Mouse (Mus musculus) MEL (cell line): ENCODE measurements around the gene 7530416G11Rik. TPM values are rescaled to one million over a fixed set of nuclear protein-coding genes. Genes with fewer than 3 reads are reported as not detected.

Experiments used
- DNase-seq: peaks from one replicate; pipeline ENCODE4 v3.0.0; 2011; ENCODE audit warnings: low read depth, low spot score
- H3K27ac ChIP-seq: 2 replicates; pipeline ENCODE4 v1.5.1; 2012; ENCODE audit warnings: low read depth, mild to moderate bottlenecking, control low read depth, low read length, moderate library complexity; ENCODE audit not compliant: control insufficient read depth
- H3K27me3 ChIP-seq, 2 experiments: fragments of 150-350 bp in 1 of 2; sonication (generic) in 1 of 2; 2 replicates each; pipeline ENCODE4 v1.6.1; 2012; ENCODE audit warnings: low read length in 2 of 2, mild to moderate bottlenecking in 2 of 2, improper control_type of control experiment in 1 of 2, moderate library complexity in 1 of 2; ENCODE audit not compliant: insufficient read depth in 2 of 2, control insufficient read depth in 1 of 2
- H3K36me3 ChIP-seq, 2 experiments: 2 replicates each; pipeline ENCODE4 v1.6.1; 2012 to 2014; ENCODE audit warnings: low read length in 2 of 2, improper control_type of control experiment in 1 of 2, inconsistent platforms in 1 of 2, mild to moderate bottlenecking in 1 of 2; ENCODE audit not compliant: insufficient read depth in 2 of 2, control insufficient read depth in 1 of 2
- H3K4me1 ChIP-seq, 2 experiments: fragments of 150-350 bp in 1 of 2; sonication (generic) in 1 of 2; 2 replicates each; pipeline ENCODE4 v1.6.1; 2012; ENCODE audit warnings: low read length in 2 of 2, improper control_type of control experiment in 1 of 2, mild to moderate bottlenecking in 1 of 2; ENCODE audit not compliant: insufficient read depth in 2 of 2, control insufficient read depth in 1 of 2
- H3K4me3 ChIP-seq, 2 experiments: fragments of 150-350 bp in 1 of 2; sonication (generic) in 1 of 2; 2 replicates each; pipeline ENCODE4 v1.5.1; 2012; ENCODE audit warnings: low read depth in 2 of 2, low read length in 2 of 2, mild to moderate bottlenecking in 2 of 2, moderate library complexity in 2 of 2, control low read depth in 1 of 2, improper control_type of control experiment in 1 of 2; ENCODE audit not compliant: control insufficient read depth in 1 of 2, insufficient read depth in 1 of 2
- H3K79me2 ChIP-seq: 2 replicates; pipeline ENCODE4 v1.6.1; 2012; ENCODE audit warnings: mild to moderate bottlenecking, low read length, moderate library complexity; ENCODE audit not compliant: control insufficient read depth, poor library complexity, insufficient read depth
- H3K9ac ChIP-seq: 2 replicates; pipeline ENCODE4 v1.6.1; 2012; ENCODE audit warnings: low read depth, mild to moderate bottlenecking, control low read depth, low read length, moderate library complexity; ENCODE audit not compliant: control insufficient read depth, poor library complexity, severe bottlenecking
- H3K9me3 ChIP-seq: fragments of 150-350 bp; sonication (generic); replicated peaks from 2 replicates; pipeline ENCODE4 v1.6.1; 2012; ENCODE audit warnings: mild to moderate bottlenecking, low read length, improper control_type of control experiment, moderate library complexity; ENCODE audit not compliant: insufficient read depth
- CHD1 ChIP-seq: IDR thresholded peaks from 2 replicates; pipeline ENCODE4 v1.6.1; 2012; ENCODE audit warnings: low read depth, mild to moderate bottlenecking, inconsistent platforms, low read length, improper control_type of control experiment
- CTCF ChIP-seq, 3 experiments: IDR thresholded peaks in 2 of 3; conservative IDR thresholded peaks in 1 of 3; 2 replicates each; pipeline ENCODE4 v1.5.1; 2011 to 2012; ENCODE audit warnings: low read length in 3 of 3, low read depth in 2 of 3, mild to moderate bottlenecking in 2 of 3, improper control_type of control experiment in 1 of 3, inconsistent platforms in 1 of 3, mixed read lengths in 1 of 3, moderate library complexity in 1 of 3; ENCODE audit not compliant: control insufficient read depth in 1 of 3, insufficient read depth in 1 of 3, poor library complexity in 1 of 3, severe bottlenecking in 1 of 3
- E2F4 ChIP-seq: IDR thresholded peaks from 2 replicates; pipeline ENCODE4 v1.6.1; 2011; ENCODE audit warnings: low read depth, low read length, improper control_type of control experiment, borderline replicate concordance
- ELF1 ChIP-seq: IDR thresholded peaks from 2 replicates; pipeline ENCODE4 v1.6.1; 2014; ENCODE audit warnings: low read depth, mild to moderate bottlenecking, inconsistent platforms, low read length, improper control_type of control experiment, moderate library complexity
- ETS1 ChIP-seq: IDR thresholded peaks from 2 replicates; pipeline ENCODE4 v1.6.1; 2012; ENCODE audit warnings: low read depth, mild to moderate bottlenecking, inconsistent platforms, low read length, improper control_type of control experiment, moderate library complexity
- GABPA ChIP-seq: IDR thresholded peaks from 2 replicates; pipeline ENCODE4 v1.6.1; 2012; ENCODE audit warnings: low read depth, mild to moderate bottlenecking, inconsistent platforms, low read length, improper control_type of control experiment, moderate library complexity
- HCFC1 ChIP-seq: IDR thresholded peaks from 2 replicates; pipeline ENCODE4 v1.6.1; 2012; ENCODE audit warnings: low read depth, mild to moderate bottlenecking, inconsistent platforms, low read length, improper control_type of control experiment, moderate library complexity
- JUND ChIP-seq: IDR thresholded peaks from 2 replicates; pipeline ENCODE4 v1.6.1; 2011; ENCODE audit warnings: low read depth, mild to moderate bottlenecking, improper control_type of control experiment, low read length
- MEF2A ChIP-seq: IDR thresholded peaks from 2 replicates; pipeline ENCODE4 v1.6.1; 2014; ENCODE audit warnings: low read depth, mild to moderate bottlenecking, inconsistent platforms, low read length, improper control_type of control experiment; ENCODE audit not compliant: poor library complexity, insufficient replicate concordance, severe bottlenecking; ENCODE audit errors: extremely low read depth
- MYB ChIP-seq: IDR thresholded peaks from 2 replicates; pipeline ENCODE4 v1.6.1; 2011; ENCODE audit warnings: mild to moderate bottlenecking, low read depth, low read length, improper control_type of control experiment
- MYC ChIP-seq: IDR thresholded peaks from 2 replicates; pipeline ENCODE4 v1.6.1; 2011; ENCODE audit warnings: low read depth, mild to moderate bottlenecking, low read length, improper control_type of control experiment, moderate library complexity
- NELFE ChIP-seq: IDR thresholded peaks from 2 replicates; pipeline ENCODE4 v1.6.1; 2011; ENCODE audit warnings: low read depth, low read length, improper control_type of control experiment
- NRF1 ChIP-seq: IDR thresholded peaks from 2 replicates; pipeline ENCODE4 v1.6.1; 2014; ENCODE audit warnings: low read depth, mild to moderate bottlenecking, inconsistent platforms, low read length, improper control_type of control experiment, moderate library complexity; ENCODE audit not compliant: poor library complexity, insufficient read depth, severe bottlenecking
- POLR2A ChIP-seq, 2 experiments: IDR thresholded peaks; 2 replicates each; pipeline ENCODE4 v1.6.1; 2011 to 2012; ENCODE audit warnings: low read length in 2 of 2, mild to moderate bottlenecking in 2 of 2, control low read depth in 1 of 2, improper control_type of control experiment in 1 of 2, low read depth in 1 of 2, moderate library complexity in 1 of 2; ENCODE audit not compliant: control insufficient read depth in 1 of 2, insufficient read depth in 1 of 2, poor library complexity in 1 of 2
- POLR2AphosphoS2 ChIP-seq: IDR thresholded peaks from 2 replicates; pipeline ENCODE4 v1.6.1; 2011; ENCODE audit warnings: low read length, improper control_type of control experiment
- TAL1 ChIP-seq: IDR thresholded peaks from 2 replicates; pipeline ENCODE4 v1.6.1; 2012; ENCODE audit warnings: mild to moderate bottlenecking, inconsistent platforms, low read length, moderate library complexity, mixed read lengths
- TBP ChIP-seq: IDR thresholded peaks from 2 replicates; pipeline ENCODE4 v1.8.0; 2011; ENCODE audit warnings: low read depth, low read length, improper control_type of control experiment
- TCF12 ChIP-seq: IDR thresholded peaks from 2 replicates; pipeline ENCODE4 v1.6.1; 2014; ENCODE audit warnings: low read depth, mild to moderate bottlenecking, inconsistent platforms, low read length, improper control_type of control experiment, moderate library complexity
- USF1 ChIP-seq: IDR thresholded peaks from 2 replicates; pipeline ENCODE4 v1.6.1; 2014; ENCODE audit warnings: low read depth, mild to moderate bottlenecking, inconsistent platforms, low read length, improper control_type of control experiment, moderate library complexity
- ZC3H11A ChIP-seq: IDR thresholded peaks from 2 replicates; pipeline ENCODE4 v1.6.1; 2012; ENCODE audit warnings: low read depth, mild to moderate bottlenecking, inconsistent platforms, low read length, improper control_type of control experiment
- ZMIZ1 ChIP-seq: IDR thresholded peaks from 2 replicates; pipeline ENCODE4 v1.6.1; 2012; ENCODE audit warnings: low read depth, mild to moderate bottlenecking, inconsistent platforms, low read length, improper control_type of control experiment, moderate library complexity
- ZNF384 ChIP-seq: IDR thresholded peaks from 2 replicates; pipeline ENCODE4 v1.6.1; 2012; ENCODE audit warnings: low read depth, mild to moderate bottlenecking, inconsistent platforms, low read length, improper control_type of control experiment
- polyA plus RNA-seq, 2 experiments: library from polyadenylated mRNA; stranded (reverse) in 1 of 2; unstranded in 1 of 2; fragments of >175 nt in 1 of 2; fragments of >200 nt in 1 of 2; gene quantifications; 2 replicates each; pipeline versions ENCODE4 v1.2.1 to v1.2.4; 2012; ENCODE audit warnings: low replicate concordance in 2 of 2, low read depth in 1 of 2; ENCODE audit not compliant: insufficient read length in 2 of 2, insufficient read depth in 1 of 2, missing spikeins in 1 of 2
- total RNA-seq: library from RNA; depleted of rRNA; stranded (reverse); fragments of 300-350 nt; gene quantifications from 2 replicates; pipeline ENCODE4 v1.2.3, GENCODE M21; 2012

The 7530416G11Rik gene
- total and polyA plus RNA-seq, 3 experiments: not detected

DNA sequence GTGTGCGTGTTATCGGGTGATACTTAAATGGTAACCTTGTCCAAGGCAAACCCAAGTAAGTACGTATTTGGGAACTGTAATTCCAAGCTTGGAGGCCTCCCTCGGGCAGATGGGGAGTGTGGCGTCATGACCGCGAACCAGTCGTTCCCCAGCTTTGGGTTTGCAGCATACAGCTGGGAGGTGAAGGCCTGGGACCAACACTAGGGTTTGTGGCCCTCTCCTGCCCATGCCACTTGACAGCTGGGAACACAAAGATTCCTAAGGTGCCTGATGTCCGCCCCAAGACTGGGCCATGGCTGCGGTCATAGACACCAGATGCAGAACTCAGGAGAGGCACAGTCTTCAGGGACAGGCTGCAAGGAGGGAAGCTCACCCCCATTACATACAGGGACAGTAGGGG is 2.8 kb downstream of the 7530416G11Rik start:
- no peaks in the 10 kb centered on the region for H3K9me3 ChIP-seq
- H3K4me3 ChIP-seq: no peak overlapping the region
- no peaks in the 10 kb centered on the region for H3K79me2 ChIP-seq
- no peaks in the 10 kb centered on the region for H3K36me3 ChIP-seq
- H3K4me1 ChIP-seq: no peaks in the 10 kb centered on the region
- H3K9ac ChIP-seq: no peak overlapping the region
- no peak for TF ChIP-seq ZMIZ1
- no peak for TF ChIP-seq POLR2AphosphoS2
- TF ChIP-seq TCF12: no peak
- no peak for TF ChIP-seq TBP
- TF ChIP-seq POLR2A (IDR thresholded peaks at IDR 0.05; ENCODE audit: control insufficient read depth in 1 of 2, insufficient read depth in 1 of 2, low read depth in 1 of 2, low read length in 2 of 2, poor library complexity in 1 of 2): no peak
- TF ChIP-seq ETS1: no peak
- TF ChIP-seq GABPA: no peak
- TF ChIP-seq ELF1: no peak
- no peak for TF ChIP-seq MYC
- H3K27me3 ChIP-seq: no peaks in the 10 kb centered on the region
- no peak overlapping the region for H3K27ac ChIP-seq
- no peak for DNase-seq

DNA sequence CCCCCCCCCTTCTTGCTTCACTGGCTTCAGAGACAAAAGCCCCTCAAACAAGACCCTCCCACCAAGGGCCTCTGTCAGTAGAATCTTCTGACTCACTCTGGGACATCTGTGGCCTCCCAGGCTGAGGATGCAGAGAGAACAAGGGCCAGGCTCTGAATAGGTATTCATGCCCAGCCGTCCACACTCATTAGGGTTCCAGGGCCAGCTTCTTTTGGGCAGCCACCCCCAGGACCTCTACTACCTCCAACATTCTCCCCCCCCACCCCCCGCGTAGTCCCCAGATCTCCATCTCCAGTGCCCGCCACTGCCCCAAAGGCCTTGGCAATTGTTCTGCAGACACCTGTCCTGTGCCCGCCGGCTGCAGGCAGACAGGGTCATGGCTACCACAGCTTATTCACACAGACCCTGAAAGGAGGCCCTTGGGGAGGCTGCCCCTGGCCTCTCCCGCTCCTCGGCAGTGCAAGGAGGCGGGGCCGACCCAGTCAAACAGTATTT is 5.0 kb downstream of the 7530416G11Rik start:
- no peak for TF ChIP-seq ELF1
- TF ChIP-seq NELFE: no peak
- no peak for TF ChIP-seq TAL1
- no peak for TF ChIP-seq POLR2A (IDR thresholded peaks at IDR 0.05; ENCODE audit: control insufficient read depth in 1 of 2, insufficient read depth in 1 of 2, low read depth in 1 of 2, low read length in 2 of 2, poor library complexity in 1 of 2)
- no peak for TF ChIP-seq JUND
- no peak for TF ChIP-seq MEF2A
- no peak for TF ChIP-seq ZNF384
- no peak for TF ChIP-seq MYB
- no peak for TF ChIP-seq TBP
- TF ChIP-seq ZC3H11A: no peak
- TF ChIP-seq POLR2AphosphoS2: no peak
- TF ChIP-seq TCF12: no peak
- TF ChIP-seq NRF1: no peak
- TF ChIP-seq E2F4: no peak
- TF ChIP-seq USF1: no peak
- TF ChIP-seq CTCF (IDR thresholded peaks at IDR 0.05 in 2 of 3, conservative IDR thresholded peaks at IDR 0.05 in 1 of 3; ENCODE audit: control insufficient read depth in 1 of 3, insufficient read depth in 1 of 3, low read depth in 2 of 3, low read length in 3 of 3, poor library complexity in 1 of 3, severe bottlenecking in 1 of 3): no peak
- TF ChIP-seq HCFC1: no peak
- no peak for TF ChIP-seq CHD1
- TF ChIP-seq MYC: no peak
- H3K9me3 ChIP-seq: no peaks in the 10 kb centered on the region
- no peak overlapping the region for H3K27ac ChIP-seq
- DNase-seq: no peak
- no peaks in the 10 kb centered on the region for H3K27me3 ChIP-seq
- no peaks in the 10 kb centered on the region for H3K79me2 ChIP-seq
- H3K4me3 ChIP-seq: no peak overlapping the region
- H3K9ac ChIP-seq: no peak overlapping the region
- no peaks in the 10 kb centered on the region for H3K36me3 ChIP-seq
- H3K4me1 ChIP-seq: no peaks in the 10 kb centered on the region
